Mouse (Mus musculus): Measurements from ENCODE around the gene Oas2.

GRCm38 (mm10) chr5:120692034-120692433 lies 57.6 kb downstream of the Oas2 start:
- TF ChIP-seq ZC3H11A (IDR thresholded peaks at IDR 0.05; ENCODE audit: borderline replicate concordance, low read depth, low read length) (no peak), CHD2 (IDR thresholded peaks at IDR 0.05; ENCODE audit: low read depth, low read length) (no peak)

Data from ES-E14 (cell line).